Mouse (Mus musculus): ENCODE results near the gene Kmt5a. TPM values are rescaled to one million over a fixed set of nuclear protein-coding genes. Genes with fewer than 3 reads are reported as not detected.

Gene Kmt5a
- polyA plus RNA-seq, 1 experiment from 2014 or later = 21.7 TPM

DNA sequence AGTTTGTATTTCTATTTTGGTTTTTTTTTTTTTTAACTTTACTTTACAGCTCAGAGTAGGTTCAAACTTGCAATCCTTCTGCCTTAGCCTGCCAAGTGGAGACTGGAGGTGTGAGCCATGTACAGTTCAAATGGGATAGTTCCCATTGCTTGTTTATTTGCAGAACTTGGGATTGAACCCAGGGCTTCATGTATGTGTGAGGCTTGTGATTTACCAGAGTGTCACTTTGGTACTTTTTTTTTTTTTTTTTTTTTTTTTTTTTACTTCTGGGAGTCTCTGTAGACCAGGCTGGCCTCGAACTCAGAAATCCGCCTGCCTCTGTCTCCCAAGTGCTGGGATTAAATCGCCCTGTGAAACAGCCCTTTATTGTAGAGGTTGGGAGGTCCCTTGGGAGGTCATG is 4.5 kb downstream of the Kmt5a start:
- H3K27ac ChIP-seq (ENCODE audit: low read depth, low read length) = no peak overlapping the region
- H3K4me3 ChIP-seq (ENCODE audit: low read depth, low read length) = no peak overlapping the region
- H3K27me3 ChIP-seq (replicated peaks; ENCODE audit: control insufficient read depth, insufficient read depth, low read length) = no peaks in the 10 kb centered on the region
- no peaks in the 10 kb centered on the region for H3K9me3 ChIP-seq (replicated peaks; ENCODE audit: control insufficient read depth, low read length)
- peaks cover 20% of the 10 kb centered on the region for H3K4me1 ChIP-seq (ENCODE audit: control insufficient read depth, insufficient read depth, low read length)
- ATAC-seq (no peak), DNase-seq (ENCODE audit: low spot score) (no peak)
- peaks cover 25% of the 10 kb centered on the region for H3K36me3 ChIP-seq (ENCODE audit: control insufficient read depth, insufficient read depth, low read length)
- H3K9ac ChIP-seq (ENCODE audit: low read length) = no peak overlapping the region
- H3K4me2 ChIP-seq (ENCODE audit: low read length) = peak overlapping the region; percentile 75; the same call in 1 of the 2 replicates
- 73% methylated on average over 3 of the region's 3 CpGs for WGBS

DNA sequence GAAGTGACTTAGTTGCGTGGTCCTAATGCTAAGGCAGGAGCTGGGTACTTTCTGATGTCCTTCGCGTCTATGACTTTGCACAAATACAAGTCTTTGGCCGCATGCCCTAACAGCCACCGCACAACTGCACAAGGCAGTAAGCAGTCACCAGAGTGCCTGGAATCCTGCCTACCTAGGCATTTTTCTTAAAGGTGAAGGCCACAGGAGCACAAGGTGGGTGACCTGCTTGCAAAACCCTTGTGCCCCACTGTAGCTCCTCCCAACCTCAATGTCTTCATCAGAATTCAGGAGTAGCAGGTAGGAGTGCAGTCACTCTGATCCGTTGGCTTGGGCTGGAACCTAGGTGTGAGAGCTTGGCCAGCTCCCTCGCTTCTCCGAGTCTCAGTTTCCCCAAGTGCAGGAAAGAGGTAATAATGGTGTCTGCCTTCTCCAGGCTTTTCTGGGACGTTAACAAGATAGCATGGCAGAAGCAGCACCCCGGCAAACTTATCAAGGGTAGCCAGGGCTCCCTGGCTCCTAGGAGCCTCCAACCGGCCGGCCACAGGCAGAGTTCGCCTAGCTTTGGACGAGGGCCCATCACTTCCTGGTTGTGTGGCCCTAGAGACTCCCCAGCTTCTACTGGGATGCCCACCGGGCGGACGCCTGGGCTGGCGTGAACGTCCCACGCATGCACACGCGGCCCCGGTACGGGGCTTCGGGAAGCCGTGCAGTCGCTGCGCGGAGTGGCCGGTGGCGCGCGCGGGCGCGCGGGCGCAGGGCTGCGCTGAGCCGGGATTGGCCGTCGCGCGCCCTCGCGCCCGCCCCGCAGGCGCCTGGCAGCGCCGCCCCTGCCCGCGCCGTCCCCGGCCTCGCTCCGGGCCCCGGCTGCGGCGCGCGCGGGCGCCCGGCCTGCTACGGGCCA is 5.2 kb downstream of the Kmt5a start:
- peaks cover 20% of the 10 kb centered on the region for H3K4me1 ChIP-seq (ENCODE audit: control insufficient read depth, insufficient read depth, low read length)
- no peaks in the 10 kb centered on the region for H3K9me3 ChIP-seq (replicated peaks; ENCODE audit: control insufficient read depth, low read length)
- peak overlapping the region; percentile 77 for H3K27ac ChIP-seq (ENCODE audit: low read depth, low read length)
- WGBS = 4% methylated on average over 65 of the region's 66 CpGs
- H3K4me2 ChIP-seq (ENCODE audit: low read length) = peak overlapping the region; percentile 75
- H3K36me3 ChIP-seq (ENCODE audit: control insufficient read depth, insufficient read depth, low read length) = peaks cover 32% of the 10 kb centered on the region
- DNase-seq (ENCODE audit: low spot score) = peak; percentile 88
- peak overlapping the region; percentile 79 for H3K4me3 ChIP-seq (ENCODE audit: low read depth, low read length)
- no peaks in the 10 kb centered on the region for H3K27me3 ChIP-seq (replicated peaks; ENCODE audit: control insufficient read depth, insufficient read depth, low read length)
- peak; percentile 94 for ATAC-seq
- H3K9ac ChIP-seq (ENCODE audit: low read length) = peak overlapping the region; percentile 93

DNA sequence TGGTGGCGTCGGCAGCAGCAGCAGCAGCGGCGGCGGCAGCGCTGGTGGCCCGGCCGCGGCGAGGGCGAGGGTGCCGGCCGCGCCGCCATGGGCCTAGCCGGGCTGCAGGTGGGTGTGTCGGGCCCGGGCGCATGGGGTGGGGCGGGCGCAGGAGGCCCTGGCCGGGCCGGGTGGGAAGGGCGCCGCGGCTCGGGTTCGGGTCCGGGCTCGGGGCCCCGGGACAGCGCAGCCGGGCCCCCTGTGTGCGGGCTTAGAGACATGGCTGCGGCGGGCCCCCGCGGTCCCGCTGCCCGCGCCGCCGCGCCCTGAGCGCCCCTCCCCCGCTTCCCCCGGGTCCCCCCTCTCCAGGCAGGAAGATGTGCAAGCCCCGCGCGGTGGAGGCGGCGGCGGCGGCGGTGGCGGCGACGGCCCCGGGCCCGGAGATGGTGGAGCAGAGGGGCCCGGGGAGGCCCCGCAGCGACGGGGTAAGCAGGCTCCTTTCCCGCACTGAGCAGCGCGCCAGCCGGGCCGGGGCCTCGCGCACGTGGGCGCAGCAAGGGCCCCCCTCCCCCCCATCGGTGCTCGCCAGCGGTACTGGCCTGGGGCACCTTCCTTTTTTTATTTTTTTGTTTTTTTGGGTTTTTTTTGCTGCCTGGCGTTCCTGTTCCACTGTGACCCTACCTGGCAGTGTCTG is 6.0 kb downstream of the Kmt5a start:
- WGBS = 1% methylated on average over 34 of the region's 77 CpGs

DNA sequence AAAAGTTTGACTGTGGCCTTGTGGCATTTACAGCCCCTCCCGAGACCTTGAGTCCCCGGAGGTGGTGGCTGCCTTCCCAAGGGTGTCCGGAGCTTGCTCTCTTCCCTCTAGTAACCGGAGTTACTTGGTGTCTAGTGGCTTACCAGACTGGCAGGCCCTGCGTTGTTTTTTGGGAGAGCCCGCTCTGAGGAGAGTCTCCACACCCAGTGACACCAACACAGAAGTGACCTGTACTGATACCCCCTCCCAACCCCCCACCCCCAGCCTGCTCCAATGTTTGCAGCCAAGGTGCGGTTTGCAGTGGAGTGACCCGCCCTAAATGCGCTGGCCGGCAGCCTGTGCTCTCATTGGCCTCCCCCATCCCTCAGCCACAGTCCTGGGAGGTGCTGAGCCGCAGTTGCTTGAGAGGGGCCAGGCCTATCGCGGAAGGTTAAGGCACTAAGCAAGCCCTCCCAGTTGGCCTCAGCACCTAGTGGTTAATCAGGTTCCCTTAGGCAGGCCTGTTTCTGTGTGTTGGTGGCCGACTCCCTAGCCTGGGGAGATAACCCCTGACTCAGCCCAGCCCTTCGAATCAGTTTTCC is 6.7 kb downstream of the Kmt5a start:
- Histone ChIP-seq H3K9me3 (replicated peaks; ENCODE audit: control insufficient read depth, low read length) (no peaks in the 10 kb centered on the region), H3K36me3 (ENCODE audit: control insufficient read depth, insufficient read depth, low read length) (peaks cover 47% of the 10 kb centered on the region), H3K9ac (ENCODE audit: low read length) (peak overlapping the region; percentile 93), H3K4me1 (ENCODE audit: control insufficient read depth, insufficient read depth, low read length) (peaks cover 12% of the 10 kb centered on the region), H3K27me3 (replicated peaks; ENCODE audit: control insufficient read depth, insufficient read depth, low read length) (no peaks in the 10 kb centered on the region), H3K4me2 (ENCODE audit: low read length) (peak overlapping the region; percentile 75), H3K27ac (ENCODE audit: low read depth, low read length) (no peak overlapping the region), H3K4me3 (ENCODE audit: low read depth, low read length) (peak overlapping the region; percentile 79)
- ATAC-seq (no peak), DNase-seq (ENCODE audit: low spot score) (peak; percentile 10)
- 2% methylated on average over 15 of the region's 15 CpGs for WGBS

More for the DNA sequence above, 6.0 kb downstream of the Kmt5a start:
- Histone ChIP-seq H3K9me3 (replicated peaks; ENCODE audit: control insufficient read depth, low read length) (no peaks in the 10 kb centered on the region), H3K4me2 (ENCODE audit: low read length) (peak overlapping the region; percentile 75), H3K36me3 (ENCODE audit: control insufficient read depth, insufficient read depth, low read length) (peaks cover 40% of the 10 kb centered on the region), H3K27me3 (replicated peaks; ENCODE audit: control insufficient read depth, insufficient read depth, low read length) (no peaks in the 10 kb centered on the region), H3K9ac (ENCODE audit: low read length) (peak overlapping the region; percentile 93), H3K27ac (ENCODE audit: low read depth, low read length) (peak overlapping the region; percentile 77), H3K4me1 (ENCODE audit: control insufficient read depth, insufficient read depth, low read length) (peaks cover 14% of the 10 kb centered on the region), H3K4me3 (ENCODE audit: low read depth, low read length) (peak overlapping the region; percentile 79)
- DNase-seq (ENCODE audit: low spot score) (peak; percentile 25), ATAC-seq (peak; percentile 77)

DNA sequence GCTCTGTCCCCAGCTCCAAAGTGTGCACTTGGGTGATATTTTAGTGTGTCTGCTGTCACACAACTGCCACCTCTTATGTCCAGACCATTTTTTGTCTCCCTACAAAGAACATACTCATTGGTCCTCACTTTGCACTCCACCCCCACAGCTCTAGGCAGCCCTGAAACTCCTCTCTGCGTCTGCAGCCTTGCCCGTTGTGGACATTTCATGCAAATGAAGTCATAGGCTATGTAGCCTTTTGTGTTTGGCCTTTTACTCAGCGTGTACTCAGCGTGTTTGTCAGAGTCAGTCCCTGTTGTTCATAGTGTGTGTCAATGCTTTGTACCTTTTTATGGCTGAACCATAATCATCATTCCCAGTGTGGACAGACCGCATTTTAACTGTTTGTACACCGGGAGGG is 9.8 kb downstream of the Kmt5a start:
- 72% methylated on average over 6 of the region's 6 CpGs for WGBS
- no peak overlapping the region for H3K27ac ChIP-seq (ENCODE audit: low read depth, low read length)
- H3K27me3 ChIP-seq (replicated peaks; ENCODE audit: control insufficient read depth, insufficient read depth, low read length) = no peaks in the 10 kb centered on the region
- no peak overlapping the region for H3K9ac ChIP-seq (ENCODE audit: low read length)
- ATAC-seq (no peak), DNase-seq (ENCODE audit: low spot score) (no peak)
- H3K9me3 ChIP-seq (replicated peaks; ENCODE audit: control insufficient read depth, low read length) = no peaks in the 10 kb centered on the region
- H3K4me3 ChIP-seq (ENCODE audit: low read depth, low read length) = no peak overlapping the region
- H3K4me2 ChIP-seq (ENCODE audit: low read length) = no peak overlapping the region
- peaks cover 75% of the 10 kb centered on the region for H3K36me3 ChIP-seq (ENCODE audit: control insufficient read depth, insufficient read depth, low read length)
- peaks cover 12% of the 10 kb centered on the region for H3K4me1 ChIP-seq (ENCODE audit: control insufficient read depth, insufficient read depth, low read length)

DNA sequence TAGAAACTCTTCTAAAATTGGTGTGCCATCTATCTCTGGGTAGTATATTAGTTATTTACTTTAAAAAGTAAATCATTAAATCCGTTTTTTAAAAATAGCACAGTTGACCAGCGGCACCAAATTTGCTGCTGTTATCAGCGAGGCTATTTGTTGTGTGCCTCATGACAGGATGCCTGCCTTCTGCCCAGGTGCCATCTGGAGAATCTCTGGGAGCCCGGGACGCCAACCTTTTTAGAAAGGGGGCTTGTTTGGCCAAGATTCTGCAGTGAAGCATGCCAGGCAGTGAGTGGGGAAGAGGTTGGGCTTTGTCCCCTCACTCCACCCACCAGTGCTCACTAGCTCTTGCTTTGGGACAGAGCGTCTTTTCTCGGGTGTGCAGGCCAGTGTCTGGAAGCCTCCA is 10.3 kb downstream of the Kmt5a start:
- H3K36me3 ChIP-seq (ENCODE audit: control insufficient read depth, insufficient read depth, low read length) = peaks cover 81% of the 10 kb centered on the region
- WGBS = 86% methylated on average over 7 of the region's 7 CpGs

DNA sequence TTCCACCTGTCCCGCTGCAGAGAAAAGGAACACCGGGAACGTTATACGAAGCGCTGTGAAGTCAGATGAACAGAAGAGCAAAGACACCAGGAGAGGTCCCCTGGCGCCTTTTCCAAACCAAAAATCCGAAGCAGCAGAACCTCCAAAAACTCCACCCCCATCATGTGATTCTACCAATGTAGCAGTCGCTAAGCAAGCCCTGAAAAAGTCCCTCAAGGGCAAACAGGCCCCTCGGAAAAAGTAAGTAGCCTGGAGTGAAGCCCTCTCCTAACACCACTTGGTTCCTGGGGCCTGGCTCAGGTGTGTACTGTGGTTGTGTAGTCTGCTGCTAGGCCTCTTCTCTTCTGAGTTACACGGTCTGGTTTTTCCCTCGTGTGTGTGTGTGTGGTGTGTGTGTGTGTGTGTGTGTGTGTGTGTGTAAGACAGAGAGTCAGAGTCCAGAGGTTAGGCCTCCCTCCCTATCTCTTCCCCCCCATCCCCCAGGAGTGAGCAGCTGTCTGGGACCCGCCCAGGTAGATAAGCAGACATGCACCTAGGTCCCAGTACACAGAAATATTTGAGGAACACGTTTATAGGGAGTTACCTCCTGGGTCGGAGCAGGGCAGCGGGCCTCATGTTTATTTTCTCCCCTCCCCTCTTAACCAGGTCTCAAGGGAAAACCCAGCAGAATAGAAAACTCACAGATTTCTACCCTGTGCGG is 11.1 kb downstream of the Kmt5a start:
- no peak overlapping the region for H3K4me3 ChIP-seq (ENCODE audit: low read depth, low read length)
- 89% methylated on average over 16 of the region's 16 CpGs for WGBS
- peaks cover 9% of the 10 kb centered on the region for H3K4me1 ChIP-seq (ENCODE audit: control insufficient read depth, insufficient read depth, low read length)
- H3K27me3 ChIP-seq (replicated peaks; ENCODE audit: control insufficient read depth, insufficient read depth, low read length) = no peaks in the 10 kb centered on the region
- H3K4me2 ChIP-seq (ENCODE audit: low read length) = no peak overlapping the region
- ATAC-seq = no peak
- no peak overlapping the region for H3K9ac ChIP-seq (ENCODE audit: low read length)
- H3K36me3 ChIP-seq (ENCODE audit: control insufficient read depth, insufficient read depth, low read length) = peaks cover 86% of the 10 kb centered on the region
- H3K27ac ChIP-seq (ENCODE audit: low read depth, low read length) = no peak overlapping the region
- no peaks in the 10 kb centered on the region for H3K9me3 ChIP-seq (replicated peaks; ENCODE audit: control insufficient read depth, low read length)
- DNase-seq (ENCODE audit: low spot score) = no peak

More for the DNA sequence above, 10.3 kb downstream of the Kmt5a start:
- no peak overlapping the region for H3K4me2 ChIP-seq (ENCODE audit: low read length)
- DNase-seq (ENCODE audit: low spot score) = no peak
- no peak overlapping the region for H3K27ac ChIP-seq (ENCODE audit: low read depth, low read length)
- H3K4me3 ChIP-seq (ENCODE audit: low read depth, low read length) = no peak overlapping the region
- no peaks in the 10 kb centered on the region for H3K27me3 ChIP-seq (replicated peaks; ENCODE audit: control insufficient read depth, insufficient read depth, low read length)
- no peak for ATAC-seq
- no peak overlapping the region for H3K9ac ChIP-seq (ENCODE audit: low read length)
- no peaks in the 10 kb centered on the region for H3K9me3 ChIP-seq (replicated peaks; ENCODE audit: control insufficient read depth, low read length)
- H3K4me1 ChIP-seq (ENCODE audit: control insufficient read depth, insufficient read depth, low read length) = peaks cover 9% of the 10 kb centered on the region

DNA sequence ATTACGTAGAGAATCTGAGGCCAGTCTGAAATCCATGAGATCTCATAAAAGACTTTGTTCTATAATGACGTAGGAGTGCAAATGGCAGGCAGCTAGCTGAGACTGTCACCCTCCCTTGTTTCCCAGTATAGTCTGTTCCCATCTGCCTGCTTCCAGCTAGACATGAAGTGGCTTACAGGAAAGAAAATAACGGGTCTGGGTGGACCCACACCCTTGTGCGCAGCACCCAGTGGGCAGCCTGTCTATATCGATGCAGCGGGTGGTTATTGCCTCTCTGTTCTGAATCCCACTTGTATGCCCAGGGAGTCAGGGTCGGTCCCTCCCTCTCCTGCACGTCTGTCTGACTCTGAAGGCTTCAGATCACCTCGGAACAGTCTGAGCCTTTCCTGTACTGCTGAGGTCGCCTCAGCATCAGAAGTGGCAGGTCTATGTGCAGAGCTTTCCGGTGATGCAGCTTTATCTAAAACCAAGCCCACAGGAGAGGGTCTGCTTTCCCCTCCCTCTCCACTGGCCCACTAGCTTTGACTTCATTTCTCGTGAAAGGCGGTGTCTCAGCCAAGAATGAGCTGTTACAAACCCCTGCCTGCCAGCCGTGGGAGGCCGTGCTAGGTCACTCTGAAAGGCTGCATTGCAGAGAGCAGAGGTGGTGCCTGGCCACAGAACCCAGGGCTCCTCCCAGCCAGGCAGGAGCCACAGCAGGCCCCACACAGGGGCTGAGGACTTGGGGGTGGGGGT is 12.9 kb downstream of the Kmt5a start:
- ATAC-seq (no peak), DNase-seq (ENCODE audit: low spot score) (no peak)
- no peak overlapping the region for H3K4me2 ChIP-seq (ENCODE audit: low read length)
- WGBS = 79% methylated on average over 15 of the region's 15 CpGs
- H3K27me3 ChIP-seq (replicated peaks; ENCODE audit: control insufficient read depth, insufficient read depth, low read length) = no peaks in the 10 kb centered on the region
- no peak overlapping the region for H3K4me3 ChIP-seq (ENCODE audit: low read depth, low read length)
- H3K9ac ChIP-seq (ENCODE audit: low read length) = 0 out of 2 replicates have a peak overlapping the region, but pooled peaks have one; percentile 21
- H3K36me3 ChIP-seq (ENCODE audit: control insufficient read depth, insufficient read depth, low read length) = peaks cover 95% of the 10 kb centered on the region
- H3K27ac ChIP-seq (ENCODE audit: low read depth, low read length) = peak overlapping the region; percentile 68
- no peaks in the 10 kb centered on the region for H3K4me1 ChIP-seq (ENCODE audit: control insufficient read depth, insufficient read depth, low read length)
- H3K9me3 ChIP-seq (replicated peaks; ENCODE audit: control insufficient read depth, low read length) = no peaks in the 10 kb centered on the region

All from forebrain, embryonic 14.5 days (tissue).